Mouse (Mus musculus): Measurements from ENCODE around the gene Mrpl19. TPM values are rescaled to one million over a fixed set of nuclear protein-coding genes. Genes with fewer than 3 reads are reported as not detected.
A peak's percentile ranks its signal among the peaks of the same experiment; 100 is the strongest.

The Mrpl19 gene
- polyA plus RNA-seq, 1 experiment from 2014 or later: 51.0 TPM

DNA sequence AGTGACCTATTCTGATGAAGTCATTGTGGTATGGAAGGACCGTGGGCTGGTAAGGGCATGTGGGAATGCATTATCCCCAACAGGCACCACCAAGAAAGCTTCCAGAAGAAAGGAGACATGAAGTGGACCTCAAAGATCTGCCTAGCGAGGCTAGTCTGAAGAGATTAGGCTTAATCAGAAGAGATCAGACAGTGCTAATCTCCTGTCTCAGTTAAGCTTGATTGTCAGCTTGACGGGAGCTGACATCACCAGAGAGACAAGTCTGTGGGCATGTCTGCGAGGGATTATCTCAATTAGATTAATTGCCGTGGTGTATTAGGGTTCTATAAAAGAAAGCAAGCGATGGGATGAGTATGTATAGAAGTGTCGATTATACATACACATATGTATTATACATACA lies 5.4 kb upstream of the Mrpl19 start:
- WGBS: 69% methylated on average over 7 of the region's 7 CpGs
- no peak overlapping the region for H3K27ac ChIP-seq
- no peak for ATAC-seq (ENCODE audit: insufficient number of reproducible peaks, insufficient read depth, low FRiP score, low TSS enrichment)
- no peaks in the 10 kb centered on the region for H3K4me1 ChIP-seq
- no peaks in the 10 kb centered on the region for H3K9me3 ChIP-seq
- H3K27me3 ChIP-seq: no peaks in the 10 kb centered on the region
- H3K4me2 ChIP-seq (replicated peaks): no peak overlapping the region
- no peak overlapping the region for H3K4me3 ChIP-seq
- H3K9ac ChIP-seq: no peak overlapping the region
- H3K36me3 ChIP-seq: no peaks in the 10 kb centered on the region

DNA sequence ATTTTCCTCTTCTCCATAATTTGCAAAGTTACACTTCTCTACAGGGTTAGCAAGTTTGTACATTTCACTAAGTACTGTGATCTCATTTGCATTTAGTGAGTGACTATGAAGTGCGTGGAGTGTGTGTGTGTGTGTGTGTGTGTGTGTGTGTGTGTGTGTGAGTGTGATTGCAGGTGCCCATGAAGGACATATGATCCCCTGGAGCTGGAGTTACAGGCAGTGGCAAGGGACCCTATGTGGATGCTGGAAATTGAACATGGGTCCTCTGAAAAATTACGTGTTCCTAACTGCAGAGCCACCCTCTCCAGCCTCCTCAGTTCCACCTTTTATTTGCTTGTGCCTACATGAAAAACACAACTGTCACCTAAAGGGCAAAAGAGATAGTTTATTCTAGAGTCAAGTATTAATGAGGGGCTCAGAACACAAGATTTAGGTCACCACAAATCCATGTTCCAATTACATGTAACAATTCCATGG lies 348 bp upstream of the Mrpl19 start:
- peaks cover 7% of the 10 kb centered on the region; the same call in 1 of the 2 replicates for H3K4me1 ChIP-seq
- 35% methylated on average over 2 of the region's 2 CpGs for WGBS

DNA sequence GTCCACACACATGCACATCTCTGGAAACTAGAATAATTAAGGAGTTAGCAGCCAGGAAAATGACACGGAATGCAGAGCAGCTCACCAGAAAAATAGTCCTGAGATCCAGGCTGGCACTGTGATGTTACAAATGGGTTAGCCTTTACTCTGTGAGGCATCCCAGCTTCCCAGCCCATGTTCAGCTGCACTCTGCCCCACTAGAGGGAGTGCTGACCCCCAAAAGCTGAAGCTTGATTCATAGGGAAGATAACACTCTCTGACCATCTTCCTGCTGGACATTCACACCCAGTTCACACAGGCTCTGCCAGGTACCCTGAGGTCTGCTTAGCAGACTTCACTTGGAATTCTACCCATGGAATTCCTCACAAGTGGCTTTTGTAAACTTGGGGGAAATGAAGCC lies 5.5 kb downstream of the Mrpl19 start:
- no peak overlapping the region for H3K4me3 ChIP-seq
- peaks cover 4% of the 10 kb centered on the region; the same call in 1 of the 2 replicates for H3K9me3 ChIP-seq
- WGBS: 81% methylated on average over 1 of the region's 1 CpGs
- peaks cover 73% of the 10 kb centered on the region for H3K36me3 ChIP-seq
- H3K27ac ChIP-seq: no peak overlapping the region
- ATAC-seq (ENCODE audit: insufficient number of reproducible peaks, insufficient read depth, low FRiP score, low TSS enrichment): no peak
- H3K27me3 ChIP-seq: no peaks in the 10 kb centered on the region
- peaks cover 7% of the 10 kb centered on the region; the same call in 1 of the 2 replicates for H3K4me1 ChIP-seq
- H3K4me2 ChIP-seq (replicated peaks): no peak overlapping the region
- no peak overlapping the region for H3K9ac ChIP-seq

More for the DNA sequence above, 348 bp upstream of the Mrpl19 start:
- peak; percentile 73 for ATAC-seq (ENCODE audit: insufficient number of reproducible peaks, insufficient read depth, low FRiP score, low TSS enrichment)
- Histone ChIP-seq H3K4me2 (replicated peaks) (peak overlapping the region; percentile 67), H3K27me3 (no peaks in the 10 kb centered on the region), H3K9ac (0 out of 2 replicates have a peak overlapping the region, but pooled peaks have one; percentile 60), H3K27ac (no peak overlapping the region), H3K9me3 (no peaks in the 10 kb centered on the region), H3K4me3 (peak overlapping the region; percentile 83), H3K36me3 (peaks cover 23% of the 10 kb centered on the region)

DNA sequence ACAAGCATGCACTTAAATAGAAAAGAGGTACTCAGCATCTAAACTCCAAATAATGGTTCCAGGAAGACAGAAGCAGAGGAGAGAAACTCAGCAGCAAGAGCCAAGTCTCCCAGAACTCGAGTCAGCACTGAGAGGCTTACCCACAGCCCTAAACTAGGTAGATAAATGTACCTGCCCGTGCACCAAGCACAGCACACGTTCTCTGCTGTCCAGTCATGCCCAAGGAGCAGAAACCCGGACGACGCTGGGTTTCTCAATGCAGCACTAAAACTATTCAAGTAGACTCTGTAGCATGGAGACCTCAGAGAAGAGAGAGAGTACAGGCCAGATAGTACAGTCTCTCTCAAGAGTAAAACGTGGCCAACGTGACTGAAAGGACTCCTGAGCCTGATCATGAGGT lies 5.9 kb downstream of the Mrpl19 start:
- Histone ChIP-seq H3K4me2 (replicated peaks) (no peak overlapping the region), H3K27me3 (no peaks in the 10 kb centered on the region), H3K4me1 (peaks cover 4% of the 10 kb centered on the region; the same call in 1 of the 2 replicates), H3K36me3 (peaks cover 76% of the 10 kb centered on the region), H3K9ac (no peak overlapping the region), H3K27ac (no peak overlapping the region), H3K9me3 (peaks cover 4% of the 10 kb centered on the region; the same call in 1 of the 2 replicates), H3K4me3 (no peak overlapping the region)
- WGBS: 92% methylated on average over 8 of the region's 8 CpGs
- no peak for ATAC-seq (ENCODE audit: insufficient number of reproducible peaks, insufficient read depth, low FRiP score, low TSS enrichment)

DNA sequence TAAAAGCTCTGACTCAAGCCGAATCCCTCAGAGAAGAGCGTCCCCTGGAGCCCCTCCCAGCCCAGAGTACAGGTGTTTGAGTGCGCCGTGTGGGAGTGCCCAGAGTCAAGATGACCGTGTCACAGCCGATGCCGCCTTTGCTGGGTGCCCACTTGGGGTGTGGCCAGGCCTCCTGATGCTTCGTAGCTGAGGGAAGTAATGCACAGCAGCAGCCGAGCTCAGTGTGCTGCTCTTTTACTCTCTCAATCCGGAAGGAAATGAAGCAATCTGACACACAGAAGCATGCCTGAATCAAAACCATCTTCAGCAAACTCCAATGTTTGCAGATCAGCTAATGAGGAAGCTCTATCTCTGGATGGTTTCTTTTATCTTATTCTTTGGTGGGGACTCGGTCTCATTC lies 7.8 kb downstream of the Mrpl19 start:
- no peak overlapping the region for H3K4me3 ChIP-seq
- no peaks in the 10 kb centered on the region for H3K4me1 ChIP-seq
- 91% methylated on average over 11 of the region's 11 CpGs for WGBS
- ATAC-seq (ENCODE audit: insufficient number of reproducible peaks, insufficient read depth, low FRiP score, low TSS enrichment): no peak
- no peak overlapping the region for H3K27ac ChIP-seq
- H3K9ac ChIP-seq: no peak overlapping the region
- H3K27me3 ChIP-seq: no peaks in the 10 kb centered on the region
- H3K9me3 ChIP-seq: peaks cover 4% of the 10 kb centered on the region; the same call in 1 of the 2 replicates
- H3K36me3 ChIP-seq: peaks cover 80% of the 10 kb centered on the region
- H3K4me2 ChIP-seq (replicated peaks): no peak overlapping the region

DNA sequence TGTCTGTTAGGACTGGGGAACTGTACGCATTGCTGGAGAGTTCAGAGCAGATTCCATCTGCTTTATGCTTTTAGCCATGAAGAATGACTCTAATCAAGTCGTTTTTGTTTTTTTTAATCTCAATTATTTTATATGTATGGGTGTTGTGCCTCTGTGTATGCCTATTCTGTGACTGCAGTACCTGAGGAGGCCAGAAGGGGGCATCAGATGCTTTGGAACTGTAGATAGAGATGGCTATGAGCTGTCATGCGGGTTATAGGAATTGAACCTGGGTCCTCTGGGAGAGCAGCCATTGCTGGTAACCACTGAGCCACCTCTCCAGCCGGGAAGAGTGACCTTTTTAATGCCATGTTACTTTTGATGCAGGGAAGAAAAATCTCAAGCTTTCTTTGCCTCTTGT lies 9.4 kb downstream of the Mrpl19 start:
- 87% methylated on average over 4 of the region's 4 CpGs for WGBS
- Histone ChIP-seq H3K4me1 (no peaks in the 10 kb centered on the region), H3K9me3 (peaks cover 4% of the 10 kb centered on the region; the same call in 1 of the 2 replicates), H3K4me3 (no peak overlapping the region), H3K27me3 (no peaks in the 10 kb centered on the region), H3K27ac (no peak overlapping the region), H3K9ac (no peak overlapping the region), H3K4me2 (replicated peaks) (no peak overlapping the region), H3K36me3 (peaks cover 81% of the 10 kb centered on the region)
- ATAC-seq (ENCODE audit: insufficient number of reproducible peaks, insufficient read depth, low FRiP score, low TSS enrichment): no peak

DNA sequence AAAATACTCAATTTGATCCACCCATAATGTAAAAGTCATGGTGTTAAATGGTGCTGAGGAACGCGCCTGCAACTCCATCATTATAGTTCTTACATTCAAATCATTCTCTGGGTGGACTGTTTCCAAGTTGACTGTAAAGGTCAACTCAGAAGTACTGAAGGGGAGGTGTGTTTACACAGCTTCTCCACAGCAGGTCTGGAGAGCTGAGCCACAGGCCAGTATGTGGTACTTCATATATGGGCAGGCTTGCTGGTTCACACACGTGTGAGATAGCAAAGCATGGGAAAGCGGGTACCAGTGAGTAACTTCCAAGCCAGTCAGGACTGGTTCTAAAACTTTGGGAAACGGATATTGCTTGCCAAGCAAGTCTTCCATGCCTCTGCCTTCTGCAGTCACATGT lies 10.6 kb downstream of the Mrpl19 start:
- Histone ChIP-seq H3K4me3 (no peak overlapping the region), H3K4me1 (no peaks in the 10 kb centered on the region), H3K4me2 (replicated peaks) (no peak overlapping the region), H3K9ac (no peak overlapping the region), H3K27me3 (no peaks in the 10 kb centered on the region), H3K9me3 (peaks cover 4% of the 10 kb centered on the region; the same call in 1 of the 2 replicates), H3K27ac (no peak overlapping the region), H3K36me3 (peaks cover 82% of the 10 kb centered on the region)
- WGBS: 94% methylated on average over 5 of the region's 5 CpGs
- no peak for ATAC-seq (ENCODE audit: insufficient number of reproducible peaks, insufficient read depth, low FRiP score, low TSS enrichment)

DNA sequence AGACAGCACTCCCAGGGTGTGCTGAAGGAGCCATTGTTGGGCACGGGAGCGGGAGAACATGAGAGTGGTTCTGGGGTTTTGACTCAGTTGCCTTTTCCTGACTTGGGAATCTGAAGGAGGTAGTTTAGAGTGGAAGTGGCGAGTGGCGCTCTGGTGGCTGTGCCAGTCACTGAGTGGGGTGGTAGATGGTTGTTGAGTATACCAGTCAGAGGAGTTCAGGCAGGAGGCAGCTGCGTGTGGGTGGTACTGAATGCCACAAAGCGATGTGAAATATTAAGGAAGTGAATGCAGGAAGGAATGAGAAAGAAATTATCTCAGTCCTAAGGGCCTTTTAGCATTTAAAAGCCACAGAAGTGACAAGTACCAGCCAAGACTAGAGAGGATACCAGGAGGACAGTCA lies 18.9 kb downstream of the Mrpl19 start:
- H3K4me2 ChIP-seq (replicated peaks): no peak overlapping the region
- H3K9ac ChIP-seq: no peak overlapping the region
- WGBS: 92% methylated on average over 6 of the region's 6 CpGs
- no peak overlapping the region for H3K4me3 ChIP-seq
- no peak overlapping the region for H3K27ac ChIP-seq
- H3K36me3 ChIP-seq: peaks cover 88% of the 10 kb centered on the region
- no peaks in the 10 kb centered on the region for H3K27me3 ChIP-seq
- no peak for ATAC-seq (ENCODE audit: insufficient number of reproducible peaks, insufficient read depth, low FRiP score, low TSS enrichment)
- no peaks in the 10 kb centered on the region for H3K9me3 ChIP-seq
- H3K4me1 ChIP-seq: no peaks in the 10 kb centered on the region

DNA sequence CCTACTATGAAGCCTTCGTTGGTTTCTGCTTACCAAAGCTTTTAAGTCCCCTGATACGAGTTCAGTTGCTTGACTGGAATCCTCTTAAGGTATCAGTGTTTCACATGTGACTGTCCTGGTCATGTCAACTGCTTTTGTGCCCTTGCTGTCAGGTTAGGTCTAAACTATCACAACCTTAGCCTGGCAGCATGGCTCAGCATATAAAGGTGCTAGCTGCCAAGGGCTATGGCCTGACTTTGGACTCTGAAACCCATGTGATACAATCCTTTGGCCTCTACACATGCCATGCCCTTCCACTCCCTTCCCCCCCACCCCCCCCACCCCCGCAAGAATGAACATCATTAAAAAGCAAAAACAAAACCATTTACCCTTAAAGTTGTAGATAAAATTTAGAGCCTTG lies 21.3 kb downstream of the Mrpl19 start:
- Histone ChIP-seq H3K27ac (no peak overlapping the region), H3K4me3 (no peak overlapping the region), H3K36me3 (peaks cover 82% of the 10 kb centered on the region), H3K9me3 (no peaks in the 10 kb centered on the region), H3K4me2 (replicated peaks) (no peak overlapping the region), H3K4me1 (no peaks in the 10 kb centered on the region), H3K27me3 (no peaks in the 10 kb centered on the region), H3K9ac (no peak overlapping the region)
- no peak for ATAC-seq (ENCODE audit: insufficient number of reproducible peaks, insufficient read depth, low FRiP score, low TSS enrichment)
- 87% methylated on average over 3 of the region's 3 CpGs for WGBS

DNA sequence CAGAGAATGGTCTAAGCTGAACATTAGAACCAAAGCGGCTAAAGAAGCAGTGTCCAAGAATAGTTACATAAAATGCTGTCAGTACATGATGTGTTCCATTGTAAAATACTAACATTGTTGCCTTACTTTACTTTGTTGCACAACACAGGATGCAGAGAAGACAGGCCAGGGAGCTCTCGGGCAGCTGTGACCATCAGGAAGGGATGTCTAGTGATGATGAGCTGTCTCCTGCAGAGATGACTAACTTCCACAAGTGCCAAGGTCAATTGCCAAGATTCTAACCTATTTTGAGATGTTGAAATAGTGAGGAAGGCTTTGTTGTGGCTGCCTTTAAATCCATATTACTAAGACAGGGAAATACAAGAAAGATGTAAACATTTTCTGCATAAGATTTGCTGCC lies 22.5 kb downstream of the Mrpl19 start:
- 90% methylated on average over 2 of the region's 2 CpGs for WGBS
- H3K9ac ChIP-seq: no peak overlapping the region
- no peak overlapping the region for H3K27ac ChIP-seq
- no peaks in the 10 kb centered on the region for H3K27me3 ChIP-seq
- no peaks in the 10 kb centered on the region for H3K4me1 ChIP-seq
- no peak overlapping the region for H3K4me2 ChIP-seq (replicated peaks)
- no peaks in the 10 kb centered on the region for H3K9me3 ChIP-seq
- peaks cover 76% of the 10 kb centered on the region for H3K36me3 ChIP-seq
- no peak for ATAC-seq (ENCODE audit: insufficient number of reproducible peaks, insufficient read depth, low FRiP score, low TSS enrichment)
- H3K4me3 ChIP-seq: no peak overlapping the region

DNA sequence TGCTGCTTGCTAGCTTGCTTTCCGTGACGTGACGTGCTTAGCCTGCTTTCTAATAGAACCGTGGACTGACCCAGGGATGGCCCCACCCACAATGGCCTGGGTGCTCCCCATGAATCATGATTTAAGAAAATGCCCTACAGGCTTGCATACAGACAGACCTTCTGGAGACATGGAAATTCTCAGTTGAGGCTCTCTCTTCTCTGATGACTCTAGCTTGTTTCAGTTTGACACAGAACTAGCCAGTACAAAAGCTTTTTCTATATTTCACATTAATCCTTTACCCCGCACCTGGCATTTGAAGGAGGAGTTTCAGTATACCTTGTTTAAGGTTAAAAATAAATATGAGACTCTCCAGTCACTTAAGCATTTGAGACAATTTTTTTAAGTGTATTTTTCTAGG lies 24.0 kb downstream of the Mrpl19 start:
- WGBS: 89% methylated on average over 5 of the region's 5 CpGs
- Histone ChIP-seq H3K9me3 (no peaks in the 10 kb centered on the region), H3K27ac (no peak overlapping the region), H3K4me2 (replicated peaks) (no peak overlapping the region), H3K4me3 (no peak overlapping the region), H3K36me3 (peaks cover 67% of the 10 kb centered on the region), H3K27me3 (no peaks in the 10 kb centered on the region), H3K9ac (no peak overlapping the region), H3K4me1 (no peaks in the 10 kb centered on the region)
- no peak for ATAC-seq (ENCODE audit: insufficient number of reproducible peaks, insufficient read depth, low FRiP score, low TSS enrichment)

DNA sequence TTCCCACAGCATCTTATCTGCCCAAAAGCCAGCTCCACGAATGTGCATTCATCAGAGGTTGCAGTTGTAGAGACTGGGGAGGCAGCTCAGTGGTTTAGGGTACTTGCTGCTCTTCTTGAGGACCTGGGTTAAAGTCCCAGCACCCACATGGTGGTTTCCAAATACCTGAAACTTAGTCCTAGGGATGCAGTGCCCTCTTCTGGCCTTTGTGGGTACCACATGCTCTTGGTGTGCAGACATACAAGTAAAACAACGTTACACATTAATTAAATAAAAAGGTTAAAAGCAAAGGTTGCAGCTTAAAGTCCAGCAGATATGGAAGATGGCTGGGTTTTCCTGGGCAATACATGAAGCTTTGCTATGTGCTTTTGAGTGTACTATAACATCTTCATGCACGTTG lies 32.5 kb downstream of the Mrpl19 start:
- no peaks in the 10 kb centered on the region for H3K27me3 ChIP-seq
- no peak overlapping the region for H3K4me3 ChIP-seq
- no peak overlapping the region for H3K27ac ChIP-seq
- WGBS: 94% methylated on average over 3 of the region's 3 CpGs
- no peak for ATAC-seq (ENCODE audit: insufficient number of reproducible peaks, insufficient read depth, low FRiP score, low TSS enrichment)
- no peaks in the 10 kb centered on the region for H3K9me3 ChIP-seq
- H3K9ac ChIP-seq: no peak overlapping the region
- peaks cover 66% of the 10 kb centered on the region for H3K36me3 ChIP-seq
- H3K4me1 ChIP-seq: no peaks in the 10 kb centered on the region
- H3K4me2 ChIP-seq (replicated peaks): no peak overlapping the region

DNA sequence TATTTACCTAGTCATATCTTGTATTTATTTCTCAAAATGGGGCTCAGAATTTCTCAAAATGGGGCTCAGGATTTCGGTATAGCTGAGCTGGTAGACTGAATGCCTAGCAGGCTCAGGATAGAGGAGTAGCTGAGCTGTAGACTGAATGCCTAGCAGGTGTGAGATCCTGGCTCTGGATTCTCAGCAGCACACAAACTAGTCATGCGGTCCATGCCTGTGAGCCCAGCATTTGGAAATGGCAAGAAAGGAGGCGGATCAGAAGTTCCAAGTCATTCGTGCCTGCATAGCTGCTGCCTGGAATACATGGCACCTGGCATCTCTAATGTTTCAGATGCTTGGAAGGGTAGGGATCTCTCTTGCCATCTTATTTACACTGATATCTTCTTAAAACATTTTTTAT lies 36.4 kb downstream of the Mrpl19 start:
- WGBS: 90% methylated on average over 4 of the region's 4 CpGs
- Histone ChIP-seq H3K4me2 (replicated peaks) (no peak overlapping the region), H3K9ac (no peak overlapping the region), H3K9me3 (no peaks in the 10 kb centered on the region), H3K4me3 (no peak overlapping the region), H3K27ac (no peak overlapping the region), H3K36me3 (peaks cover 63% of the 10 kb centered on the region), H3K27me3 (no peaks in the 10 kb centered on the region), H3K4me1 (peaks cover 3% of the 10 kb centered on the region; the same call in 1 of the 2 replicates)
- no peak for ATAC-seq (ENCODE audit: insufficient number of reproducible peaks, insufficient read depth, low FRiP score, low TSS enrichment)

All from embryonic facial prominence, embryonic 12.5 days (tissue).